Mouse (Mus musculus) heart, adult 2 months (tissue): Measurements from ENCODE around the gene Cacna1a.

Experiments
- CTCF ChIP-seq: fragments of 200-600 bp; IDR thresholded peaks from 2 replicates; pipeline ENCODE4 v1.8.1; 2022; ENCODE audit warnings: antibody characterized with exemption, mild to moderate bottlenecking, moderate library complexity
- EP300 ChIP-seq: fragments of 200-500 bp; IDR thresholded peaks from 2 replicates; pipeline ENCODE4 v1.6.1; 2011; ENCODE audit warnings: low read depth, low read length, control low read depth; ENCODE audit not compliant: insufficient read depth
- POLR2A ChIP-seq: fragments of 200-500 bp; IDR thresholded peaks from 2 replicates; pipeline ENCODE4 v1.6.1; 2011; ENCODE audit warnings: mild to moderate bottlenecking, low read depth, low read length, control low read depth; ENCODE audit not compliant: insufficient read depth

- no peak for TF ChIP-seq POLR2A
- TF ChIP-seq CTCF = no peak
- TF ChIP-seq EP300 = no peak
These were observed 170.9 kb downstream of the Cacna1a start for GRCm38 (mm10) chr8:84559121-84559604.
